Mouse (Mus musculus) testis, adult 2 months (tissue): ENCODE measurements at regions not wholly inside any gene's neighbourhood (a gene's known extent, or its start where the extent isn't known, plus 50 kb on each side); places are given as distances from the start of the nearest gene placed in this dataset.

Experiments used
- CTCF ChIP-seq: fragments of 200-500 bp; IDR thresholded peaks from 2 replicates; pipeline ENCODE4 v1.5.1; 2012; ENCODE audit warnings: low read depth, mild to moderate bottlenecking, inconsistent platforms, low read length, moderate library complexity; ENCODE audit not compliant: control insufficient read depth, insufficient read depth, insufficient replicate concordance
- POLR2A ChIP-seq: fragments of 200-500 bp; IDR thresholded peaks from 2 replicates; pipeline ENCODE4 v1.6.1; 2012; ENCODE audit warnings: low read depth, mild to moderate bottlenecking, inconsistent platforms, low read length, moderate library complexity; ENCODE audit not compliant: control insufficient read depth

DNA sequence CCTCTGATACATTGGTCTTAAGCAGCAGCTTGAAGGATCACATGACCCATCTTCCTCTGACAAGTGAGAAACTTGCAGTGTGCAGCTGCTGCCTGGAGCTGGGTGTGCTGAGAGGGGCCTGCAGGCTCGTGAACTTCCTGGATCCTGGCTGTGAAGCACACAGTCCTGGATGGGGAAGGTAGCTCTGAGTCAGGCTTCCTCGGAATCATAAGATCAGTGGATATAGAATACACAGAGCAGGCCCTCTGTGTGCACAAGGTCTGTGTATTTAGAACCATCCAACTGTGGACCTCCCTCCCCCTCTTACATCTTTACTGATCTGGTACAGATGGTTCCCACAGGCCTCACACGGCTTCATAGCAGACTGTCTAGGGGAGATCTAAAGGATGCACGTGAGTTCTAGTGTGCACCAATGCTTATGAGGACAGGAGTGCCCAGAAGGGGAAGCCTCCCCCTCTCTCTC is 143.1 kb upstream of the Gm26897 start:
- TF ChIP-seq CTCF = no peak
- no peak for TF ChIP-seq POLR2A
